Mouse (Mus musculus) granulocyte monocyte progenitor cell, adult 5-6 weeks (primary cell): ENCODE data around the gene Clns1a. TPM values are rescaled to one million over a fixed set of nuclear protein-coding genes. Genes with fewer than 3 reads are reported as not detected.

Experiments
- ATAC-seq: replicated peaks from 2 replicates; pipeline ENCODE4 v1.8.0; 2016; ENCODE audit warnings: mild to moderate bottlenecking, moderate TSS enrichment, inconsistent platforms; ENCODE audit not compliant: poor library complexity, severe bottlenecking
- total RNA-seq, 2 experiments: library from RNA; stranded (forward) in 1 of 2; stranded (reverse) in 1 of 2; fragments of 200-712, 200-1000 nt in 1 of 2; fragments of >200 nt in 1 of 2; fragmentation: Nextera tagmentation in 1 of 2; gene quantifications; 2 replicates each; pipeline ENCODE4 v1.2.3; 2014 to 2017

The Clns1a gene
- total RNA-seq, 2 experiments from 2014 or later, result 134 to 153 TPM

DNA sequence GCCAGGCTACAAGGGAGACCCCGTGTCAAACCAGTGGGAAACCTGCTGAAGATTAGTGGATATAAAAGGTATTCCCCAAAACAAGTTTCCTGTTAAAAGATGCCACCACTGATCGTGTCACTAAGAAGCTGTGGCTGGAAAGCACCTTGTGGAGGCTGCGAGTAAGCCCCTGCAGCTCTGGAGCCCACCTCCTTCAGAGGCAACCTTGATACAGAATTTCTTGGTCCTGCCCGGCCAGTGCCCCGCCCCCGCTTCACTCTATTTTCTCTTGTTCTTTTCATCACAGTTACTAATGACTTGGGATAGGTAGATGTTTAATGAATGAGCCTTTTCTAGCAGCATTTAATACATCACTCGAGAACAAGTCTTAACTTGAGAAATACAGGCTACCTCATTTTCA is 29.6 kb downstream of the Clns1a start:
- ATAC-seq, result no peak

DNA sequence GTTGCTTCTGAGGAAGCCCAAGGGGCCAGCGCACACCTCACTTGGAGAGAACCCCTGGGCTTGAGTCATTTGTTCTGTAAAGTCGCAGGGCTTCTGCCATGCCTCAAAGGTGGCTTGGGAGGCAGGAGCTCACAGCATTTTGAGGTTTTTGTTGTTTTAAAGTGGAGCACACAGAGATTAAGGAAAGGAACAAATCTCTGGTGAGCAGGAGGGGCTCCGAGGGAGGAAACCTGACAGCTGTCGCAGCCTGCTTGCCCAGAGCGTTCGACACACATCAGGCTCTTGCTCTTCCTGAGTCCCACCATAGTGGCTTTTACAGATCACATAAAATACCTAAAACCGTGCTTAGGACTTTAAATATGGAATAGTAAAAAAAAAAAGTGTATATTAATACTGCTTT is 30.3 kb downstream of the Clns1a start:
- ATAC-seq, result no peak

DNA sequence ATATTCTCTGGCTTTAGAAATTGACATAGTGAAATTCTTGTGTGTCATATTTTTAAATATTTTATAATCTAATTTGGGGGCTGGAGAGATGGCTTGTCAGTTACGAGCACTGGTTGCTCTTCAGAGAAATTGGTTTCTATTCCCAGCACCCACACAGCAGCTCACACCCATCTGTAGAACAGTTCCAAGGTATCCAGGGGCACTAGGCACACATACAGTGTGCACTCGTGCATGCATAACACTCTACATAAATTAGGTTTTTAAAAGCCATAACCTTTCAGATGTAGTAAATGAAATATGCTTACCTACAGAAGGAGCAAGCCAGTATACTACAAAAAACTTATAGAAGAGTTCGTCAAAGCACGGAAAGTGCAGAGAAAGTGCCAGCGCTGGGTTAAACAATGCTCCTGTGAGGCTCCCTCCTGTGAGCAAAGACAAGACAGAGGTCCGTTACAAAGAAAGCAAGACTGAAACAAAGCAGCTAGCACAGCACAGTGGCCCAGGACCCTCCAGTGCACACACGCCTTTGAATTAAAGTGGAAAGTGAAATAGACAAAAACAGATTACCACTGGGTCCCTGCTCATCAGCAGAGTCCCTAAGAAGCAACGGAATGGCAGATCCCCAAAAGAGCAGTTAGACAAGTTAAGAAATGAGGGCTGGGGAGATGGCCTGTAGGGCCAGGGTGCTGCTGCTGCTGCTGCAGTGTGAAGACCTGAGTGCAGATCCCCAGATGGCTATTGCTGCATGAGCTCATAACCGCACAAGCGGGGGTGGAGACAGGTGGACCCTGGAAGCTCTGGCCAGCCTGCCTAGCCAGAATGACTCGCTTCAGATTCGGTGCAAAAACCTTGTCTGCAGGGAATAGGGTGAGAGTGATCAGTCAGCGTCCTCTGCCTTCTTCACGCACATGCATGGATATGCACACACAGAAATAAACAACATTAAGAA is 32.5 kb downstream of the Clns1a start:
- ATAC-seq, result no peak

DNA sequence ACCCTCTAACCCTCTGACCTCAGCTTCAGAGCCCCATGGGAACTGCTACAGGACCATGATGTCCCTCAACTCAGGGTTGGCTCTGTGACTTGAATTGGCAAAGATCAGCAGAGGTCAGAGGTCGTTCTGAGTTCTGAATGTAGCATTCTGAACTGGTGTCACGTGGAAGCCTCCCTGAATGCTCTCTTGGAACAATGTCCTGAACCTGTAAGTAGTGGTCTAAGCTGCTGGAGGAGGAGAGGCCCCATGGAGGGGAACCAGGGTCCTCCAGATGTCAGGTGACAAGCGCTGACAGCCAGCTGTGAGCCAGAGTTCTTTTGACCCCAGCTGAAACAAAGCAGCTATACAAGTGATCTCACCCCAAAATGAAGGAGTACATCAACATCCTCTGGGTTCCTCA is 34.0 kb downstream of the Clns1a start:
- ATAC-seq, result no peak

DNA sequence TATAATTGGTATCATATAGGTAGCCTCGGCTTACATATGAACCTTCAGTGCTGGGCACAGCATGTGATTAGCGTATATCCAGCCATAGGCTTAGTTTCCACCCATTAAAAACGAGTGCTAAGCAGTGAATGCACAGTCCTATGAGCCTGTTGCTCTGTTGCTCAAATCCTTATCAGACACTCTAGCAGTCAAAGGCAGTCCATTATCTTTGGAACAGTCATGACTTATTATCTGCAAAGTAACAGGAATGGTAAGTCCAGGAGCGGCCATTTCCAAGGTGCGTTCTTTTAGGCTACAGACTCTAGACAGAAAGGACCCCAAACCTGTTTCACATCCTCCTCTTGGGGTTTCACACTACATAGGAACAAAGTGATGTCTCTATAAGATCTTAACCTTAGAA is 37.2 kb downstream of the Clns1a start:
- no peak for ATAC-seq

DNA sequence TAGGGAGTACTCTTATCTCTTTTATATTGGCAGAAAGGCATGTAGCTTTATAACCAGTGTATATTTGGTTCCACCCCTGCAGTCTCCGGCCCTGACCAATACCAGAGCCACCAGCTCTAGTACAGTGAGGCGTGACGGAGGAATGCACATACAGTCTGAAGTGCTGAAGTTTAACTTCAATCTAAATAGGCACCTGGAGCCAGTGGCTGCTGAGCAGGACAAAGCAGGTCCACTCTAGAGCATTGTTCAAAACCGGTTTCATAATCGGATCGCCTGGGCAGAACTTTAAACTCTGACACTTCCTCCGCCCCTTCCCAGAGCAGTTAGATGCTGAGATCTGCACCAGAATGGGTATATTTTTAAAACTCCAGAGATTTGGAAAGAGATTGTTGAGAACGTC is 38.6 kb downstream of the Clns1a start:
- ATAC-seq, result no peak

DNA sequence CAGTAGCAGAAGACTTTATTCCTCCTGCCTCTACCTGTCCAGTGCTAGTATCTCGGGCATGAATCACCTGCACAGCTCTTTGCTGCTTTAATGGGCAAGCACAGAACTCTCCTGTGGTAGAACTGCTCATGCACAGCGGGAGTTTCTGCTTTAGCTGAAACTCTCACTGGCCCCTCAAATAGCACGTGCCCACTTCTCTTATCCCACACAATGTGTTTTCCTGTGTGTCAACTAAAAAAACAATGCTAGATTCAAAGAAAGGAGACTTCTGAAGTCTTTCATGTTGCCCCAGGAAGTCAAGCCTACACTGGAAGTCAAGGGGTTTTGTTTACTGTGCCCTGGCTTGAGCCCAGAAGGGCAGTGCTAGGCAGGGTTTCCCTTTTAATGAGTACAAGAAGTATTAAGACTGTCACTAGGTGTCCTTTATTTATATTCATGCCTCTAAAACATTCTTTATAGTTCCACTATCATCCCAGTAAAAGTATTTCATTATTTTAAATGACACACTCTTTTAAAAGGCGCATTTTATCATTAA is 39.5 kb downstream of the Clns1a start:
- no peak for ATAC-seq

DNA sequence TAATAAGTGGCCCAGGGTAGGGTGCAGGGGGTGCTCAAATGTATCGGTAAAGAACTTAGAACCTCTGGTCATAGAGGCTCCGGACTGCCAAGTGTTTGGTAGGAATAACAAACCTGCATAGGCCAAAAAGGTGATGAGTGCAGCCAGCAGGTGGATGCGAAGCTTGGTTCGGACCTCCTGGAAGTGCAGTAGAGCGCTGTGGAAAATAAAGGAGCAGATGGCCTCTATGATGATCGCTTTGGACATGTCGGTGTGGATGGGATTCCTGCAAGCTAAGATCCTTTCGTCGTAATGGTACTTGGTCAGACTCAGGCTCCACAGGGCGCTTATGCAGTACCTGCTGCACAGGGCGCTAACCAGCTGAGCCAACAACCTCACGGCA is 40.8 kb downstream of the Clns1a start:
- ATAC-seq, result no peak

DNA sequence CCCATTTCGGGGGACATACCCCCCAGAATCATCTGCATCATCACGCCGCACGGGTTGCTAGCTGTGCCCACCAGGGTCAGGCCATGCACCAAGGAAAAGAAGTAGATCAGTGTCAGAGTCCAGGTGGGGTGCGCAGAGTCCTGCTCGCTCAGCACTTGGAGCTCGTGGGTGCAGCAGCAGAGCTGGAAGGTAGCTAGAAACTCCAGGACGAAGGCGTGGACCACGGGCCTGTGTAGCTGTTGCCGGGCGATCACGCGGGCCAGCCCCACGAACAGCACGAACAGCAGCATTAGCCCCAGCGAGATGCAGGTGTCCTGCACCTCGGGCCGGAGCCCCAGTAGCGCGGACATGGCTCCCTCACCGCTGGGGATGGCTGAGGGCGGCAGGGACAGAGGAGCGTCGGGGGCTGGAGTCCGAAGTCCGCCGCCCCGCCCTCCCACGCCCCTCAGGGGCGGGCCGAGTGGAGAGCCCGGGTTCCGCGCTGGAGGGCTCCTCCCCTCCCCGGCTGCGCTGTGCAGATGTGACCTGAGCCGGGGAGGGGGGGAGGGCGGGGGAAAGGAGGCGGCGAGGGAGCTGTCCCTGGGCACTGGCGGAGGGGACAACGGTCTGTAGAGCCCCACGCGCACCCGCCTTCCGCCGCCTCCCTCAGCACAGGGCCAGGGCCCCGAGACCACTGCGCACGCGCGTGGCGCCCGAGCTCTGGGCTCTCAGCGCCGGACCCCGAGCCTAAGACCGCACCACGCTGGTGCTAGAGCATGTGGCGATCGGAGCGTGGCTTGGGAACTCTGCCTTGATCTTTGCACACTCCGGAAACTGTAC is 41.4 kb downstream of the Clns1a start, which contains the start of gene Aqp11:
Gene Aqp11, minus strand, starts transcription at position 652 of the 819 bp plus-strand sequence.
- ATAC-seq, result peak; percentile 82

DNA sequence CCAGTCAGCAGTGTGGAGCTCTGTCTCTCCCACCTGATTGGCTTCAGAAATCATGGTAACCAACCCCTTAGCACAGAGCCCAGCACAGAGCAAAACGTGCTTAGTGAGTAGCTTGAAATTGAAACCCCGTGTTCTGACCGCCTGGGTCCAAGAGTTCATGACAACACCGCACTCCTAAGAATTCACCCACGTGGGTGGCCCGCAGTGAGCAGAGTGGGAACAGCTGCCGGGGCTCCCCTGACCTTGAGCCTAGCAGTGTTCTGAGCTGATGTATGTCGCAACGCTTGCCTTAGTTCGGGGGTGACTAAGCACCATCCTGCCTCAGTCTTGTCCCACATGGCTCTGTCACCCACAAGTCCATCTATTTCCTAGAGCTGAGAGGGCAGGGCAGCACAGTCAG is 44.5 kb downstream of the Clns1a start:
- ATAC-seq, result peak; percentile 74

DNA sequence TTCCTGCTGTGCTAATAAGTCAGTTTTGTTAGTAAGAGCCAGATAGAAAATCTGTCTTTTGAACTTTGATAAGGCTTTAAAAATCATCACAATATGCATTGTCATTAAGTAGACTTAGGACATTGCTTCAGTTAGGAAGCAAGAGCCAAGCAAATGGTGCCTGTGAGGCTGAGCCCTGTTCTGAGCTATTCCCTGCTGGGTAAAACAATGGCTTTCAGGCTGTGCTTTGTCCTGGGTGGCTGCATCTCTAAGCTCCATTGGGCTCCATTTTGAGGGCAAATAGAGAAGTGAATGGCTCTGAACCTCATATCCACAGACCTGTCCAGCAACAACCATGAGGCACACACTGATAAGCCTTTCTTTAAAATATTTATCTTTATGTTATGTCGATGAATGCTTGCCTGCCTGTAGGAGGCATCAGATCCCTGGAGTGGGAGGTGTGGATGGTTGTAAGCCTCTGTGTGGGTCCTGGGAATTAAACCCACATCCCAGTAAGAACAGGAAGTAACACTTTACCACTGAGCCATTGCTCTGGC is 45.4 kb downstream of the Clns1a start:
- ATAC-seq, result no peak

DNA sequence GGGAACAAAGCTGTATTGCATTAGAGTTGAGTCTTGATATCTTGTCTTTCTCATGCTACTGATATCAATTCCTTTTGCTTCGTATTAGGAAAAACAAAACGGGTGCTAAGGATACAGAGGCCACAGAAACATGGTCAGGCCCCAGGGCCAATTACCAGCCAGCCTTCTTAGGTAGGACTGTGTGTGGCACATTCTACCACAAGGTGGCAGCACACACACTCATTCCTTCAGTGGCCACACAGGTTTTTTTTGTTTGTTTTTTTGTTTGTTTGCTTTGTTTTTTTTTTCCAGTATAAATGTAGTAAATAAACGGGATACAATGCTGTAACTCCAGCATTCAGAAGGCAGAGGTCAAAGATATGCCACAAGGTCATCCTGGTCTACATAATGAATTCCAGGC is 48.9 kb downstream of the Clns1a start:
- ATAC-seq, result no peak

DNA sequence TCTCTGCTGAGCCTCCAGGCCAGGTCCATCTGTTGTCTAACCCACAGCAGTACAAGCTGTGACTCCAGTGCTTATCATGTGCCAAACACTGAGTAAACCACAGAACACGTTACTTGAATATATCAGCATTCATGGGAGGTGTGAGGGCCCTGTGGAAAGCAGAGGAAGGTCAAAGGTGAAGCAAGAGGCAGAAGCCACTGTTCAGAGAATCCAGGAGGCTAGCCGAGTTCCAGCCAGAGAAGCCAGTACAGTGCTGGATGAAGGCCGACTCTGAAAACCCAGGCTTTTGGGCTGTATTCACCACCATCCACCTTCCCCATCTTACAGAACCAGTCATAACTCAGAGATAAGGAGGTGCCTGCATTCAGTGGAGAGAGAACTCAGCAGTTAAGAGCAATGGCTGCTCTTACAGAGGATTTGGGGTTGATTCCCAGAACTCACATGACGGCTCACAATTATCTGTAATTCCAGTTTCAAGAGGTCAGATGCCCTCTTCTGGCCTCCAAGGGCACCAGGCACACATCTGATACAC is 50.8 kb downstream of the Clns1a start:
- no peak for ATAC-seq

DNA sequence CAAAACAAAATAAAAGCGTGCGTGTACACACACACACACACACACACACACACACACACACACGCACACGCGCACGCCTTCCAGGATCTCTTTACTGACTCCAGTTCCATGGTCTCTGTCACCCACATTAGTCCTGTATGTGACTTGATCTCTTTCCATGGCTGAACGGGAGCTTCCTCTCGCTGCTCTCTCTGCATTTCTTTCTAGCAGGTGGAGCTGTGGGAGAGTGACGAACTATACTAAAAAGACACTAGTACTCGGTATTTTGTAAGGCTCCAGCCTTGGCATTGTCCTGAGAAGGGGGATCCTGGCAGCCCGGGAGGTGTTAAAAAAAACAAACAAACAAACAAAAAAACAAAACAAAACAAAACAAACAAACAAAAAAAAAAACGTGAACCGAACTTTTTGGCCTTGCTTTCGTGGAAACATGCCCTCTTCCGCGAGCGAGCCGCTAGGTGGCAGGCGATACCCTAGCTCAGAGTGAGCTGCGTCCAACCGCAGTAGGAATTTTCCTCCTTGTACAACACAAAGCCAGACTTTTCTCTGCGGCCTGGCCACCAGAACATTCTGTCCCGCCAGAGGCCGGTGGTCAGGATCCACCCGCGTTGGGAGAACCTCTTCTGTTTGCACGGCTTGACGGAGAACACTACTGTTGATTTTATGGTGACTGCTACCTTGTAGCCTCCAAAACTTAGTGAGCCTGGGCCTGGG is 51.5 kb downstream of the Clns1a start:
- peak; percentile 61 for ATAC-seq

DNA sequence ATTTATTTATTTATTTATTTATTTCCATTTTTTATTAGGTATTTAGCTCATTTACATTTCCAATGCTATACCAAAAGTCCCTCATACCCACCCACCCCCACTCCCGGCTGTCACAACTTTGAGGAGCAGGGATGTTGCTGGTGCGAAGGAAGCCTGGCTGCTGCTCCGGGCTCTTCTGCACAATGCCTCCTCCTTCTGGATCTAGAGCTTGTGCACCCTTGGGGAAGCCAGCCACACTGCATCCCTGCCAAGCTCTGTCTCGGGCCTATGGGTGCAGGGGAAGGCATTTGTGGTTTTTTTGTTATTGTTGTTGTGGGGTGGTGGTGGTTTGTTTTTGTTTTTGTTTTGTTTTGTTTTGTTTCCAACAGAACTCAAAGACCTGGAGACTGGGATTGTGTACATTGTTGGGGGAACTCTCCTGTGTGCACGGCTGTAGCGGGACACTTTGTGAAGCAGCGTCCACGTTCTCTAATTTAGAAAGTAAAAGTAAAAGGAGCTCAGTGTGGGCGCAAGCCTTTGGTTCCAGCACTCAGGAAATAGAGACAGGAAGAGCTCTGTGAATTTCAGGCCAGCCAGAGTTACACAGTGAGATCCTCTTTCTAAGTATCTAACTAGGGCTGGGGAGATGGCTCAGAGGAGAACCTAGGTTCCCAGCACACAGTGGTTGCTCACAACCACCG is 52.2 kb downstream of the Clns1a start:
- ATAC-seq, result peak; percentile 70

DNA sequence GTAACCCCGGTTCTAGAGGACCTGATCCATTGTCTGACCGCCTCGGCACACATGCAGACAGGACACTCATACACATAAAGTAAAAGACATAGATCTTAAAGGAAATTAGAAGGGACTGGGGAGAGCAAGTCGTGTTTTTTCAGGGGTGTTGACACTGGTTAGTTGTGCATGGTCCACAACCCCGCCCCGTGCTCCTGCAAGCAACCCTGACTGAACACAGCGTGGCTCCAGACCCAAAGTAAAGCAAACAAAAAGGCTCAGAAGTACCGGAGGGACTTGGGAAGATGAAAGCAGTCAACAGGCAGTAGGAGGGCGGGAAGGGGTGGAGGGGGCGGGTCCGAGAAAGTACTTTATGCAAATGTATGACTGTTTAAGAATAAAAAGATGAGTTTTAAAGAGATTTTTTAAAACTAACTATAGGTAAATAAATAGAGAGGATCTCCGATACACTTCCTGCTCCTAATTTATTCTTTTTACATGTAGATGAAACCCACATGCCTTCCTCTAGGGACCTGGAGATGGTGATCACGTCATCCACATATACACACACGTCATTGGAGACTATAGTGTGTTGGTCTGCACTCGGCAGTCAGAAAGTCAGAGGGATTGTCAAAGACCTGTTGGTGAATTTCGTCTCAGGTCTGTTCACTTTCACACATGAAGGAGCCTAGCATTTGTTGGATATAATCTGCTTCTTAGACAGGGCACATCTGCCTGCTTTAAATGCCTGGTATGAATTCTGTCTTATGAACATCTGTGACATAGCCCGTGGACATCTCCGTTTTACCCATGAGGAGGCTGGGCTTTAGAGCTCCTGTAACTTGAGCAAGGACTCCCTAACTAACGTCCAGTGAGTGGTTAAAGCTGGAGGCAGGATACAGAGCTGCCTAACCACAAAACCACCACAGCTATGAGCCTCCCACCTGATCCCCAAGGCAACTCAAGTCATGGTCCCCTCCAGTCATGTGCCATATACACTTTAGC is 53.1 kb downstream of the Clns1a start:
- peak; percentile 50 for ATAC-seq

DNA sequence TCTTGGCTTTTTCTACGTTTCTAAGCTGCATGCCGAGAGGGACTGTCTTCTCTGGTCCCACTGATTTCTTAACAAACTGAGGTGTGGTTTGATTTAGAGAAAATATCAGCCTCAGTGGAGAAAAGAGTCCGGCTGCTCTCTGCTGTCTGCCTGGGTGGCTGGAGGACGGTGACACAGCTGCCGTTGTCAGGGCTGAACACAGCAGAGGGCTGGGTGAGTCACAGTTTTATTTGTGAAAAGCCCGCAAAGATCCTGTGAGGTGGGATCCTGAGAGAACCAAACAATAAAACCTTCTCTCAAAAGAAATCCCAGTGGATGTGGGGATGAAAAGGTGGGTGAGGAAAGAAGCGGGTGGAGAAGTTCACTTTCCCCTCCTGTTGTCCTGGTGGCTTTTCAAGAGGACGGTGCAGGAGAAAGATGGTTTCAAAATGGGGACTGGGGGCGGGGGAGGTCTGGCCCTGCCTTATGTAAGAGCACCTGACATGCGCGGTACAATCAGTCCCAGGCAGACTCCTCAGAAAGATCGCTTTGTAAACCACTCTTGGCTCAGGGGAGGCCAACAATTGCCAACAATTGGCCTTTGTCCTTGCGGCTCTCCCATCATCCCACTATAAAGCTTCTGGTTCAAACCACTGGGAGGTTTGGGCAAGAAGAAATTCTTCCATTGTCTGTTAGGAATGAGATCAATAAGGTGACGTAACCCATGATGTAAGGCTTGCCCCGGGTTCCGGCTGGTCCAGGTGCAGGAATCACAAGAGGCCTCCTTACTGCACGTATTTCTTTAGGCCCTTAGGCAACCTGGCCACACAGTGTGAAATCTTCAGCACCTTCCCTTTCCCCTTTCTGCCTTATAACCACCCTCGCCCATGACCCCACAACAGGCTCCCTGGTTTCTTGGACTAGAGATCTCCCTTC is 60.8 kb downstream of the Clns1a start:
- peak; percentile 85 for ATAC-seq
